Mouse (Mus musculus) skeletal muscle tissue, adult 2 months (tissue): ENCODE data around the gene Naa80.
A peak's percentile ranks its signal among the peaks of the same experiment; 100 is the strongest.

Source experiments
- DNase-seq: peaks from one replicate; pipeline ENCODE4 v3.0.0-alpha.2; 2012; ENCODE audit warnings: low read depth, low spot score

The Naa80 gene

GRCm38 (mm10) chr9:107593101-107593976 is 14.7 kb downstream of the Naa80 start:
- DNase-seq = peak; percentile 83

- DNase-seq = no peak
Measured at GRCm38 (mm10) chr9:107594281-107595062, 15.8 kb downstream of the Naa80 start.

- DNase-seq = peak; percentile 84
Measured at GRCm38 (mm10) chr9:107596619-107597569, 18.2 kb downstream of the Naa80 start.

GRCm38 (mm10) chr9:107598385-107598784 is 19.7 kb downstream of the Naa80 start:
- no peak for DNase-seq

GRCm38 (mm10) chr9:107599433-107599832 is 20.7 kb downstream of the Naa80 start:
- DNase-seq = no peak

GRCm38 (mm10) chr9:107599842-107600241 is 21.2 kb downstream of the Naa80 start:
- no peak for DNase-seq

GRCm38 (mm10) chr9:107600745-107601144 is 22.1 kb downstream of the Naa80 start:
- DNase-seq = no peak

- DNase-seq = no peak
Measured at GRCm38 (mm10) chr9:107601275-107601674, 22.6 kb downstream of the Naa80 start.

- peak; percentile 91 for DNase-seq
Measured at GRCm38 (mm10) chr9:107602068-107602648, 23.5 kb downstream of the Naa80 start.

- DNase-seq = no peak
Measured at GRCm38 (mm10) chr9:107603251-107603650, 24.6 kb downstream of the Naa80 start.

GRCm38 (mm10) chr9:107605041-107605661 is 26.5 kb downstream of the Naa80 start:
- no peak for DNase-seq

GRCm38 (mm10) chr9:107606591-107606990 is 27.9 kb downstream of the Naa80 start:
- no peak for DNase-seq

GRCm38 (mm10) chr9:107607036-107607435 is 28.3 kb downstream of the Naa80 start:
- no peak for DNase-seq

GRCm38 (mm10) chr9:107607653-107608245 is 29.1 kb downstream of the Naa80 start:
- no peak for DNase-seq

GRCm38 (mm10) chr9:107608741-107609432 is 30.2 kb downstream of the Naa80 start, which contains the start of gene Sema3b:
Gene Sema3b (minus strand): TSS chr9:107609229.
- DNase-seq = peak; percentile 68

- DNase-seq = no peak
Measured at GRCm38 (mm10) chr9:107609433-107609830, 30.7 kb downstream of the Naa80 start.

GRCm38 (mm10) chr9:107611456-107612190 is 32.9 kb downstream of the Naa80 start:
- no peak for DNase-seq

- peak; percentile 97 for DNase-seq
Measured at GRCm38 (mm10) chr9:107612191-107612944, 33.7 kb downstream of the Naa80 start.
